Mouse (Mus musculus) cortical plate, adult 2 months (tissue): ENCODE results near the gene Pdcd6.

Source experiments
- CTCF ChIP-seq: fragments of 200-500 bp; IDR thresholded peaks from 2 replicates; pipeline ENCODE4 v1.5.1; 2011; ENCODE audit warnings: mild to moderate bottlenecking, control low read depth, low read length; ENCODE audit not compliant: insufficient read depth; ENCODE audit errors: extremely low read depth
- POLR2A ChIP-seq: fragments of 200-500 bp; IDR thresholded peaks from 2 replicates; pipeline ENCODE4 v1.6.1; 2011; ENCODE audit warnings: mild to moderate bottlenecking, low read length, control low read depth; ENCODE audit not compliant: insufficient read depth; ENCODE audit errors: extremely low read depth

- no peak for TF ChIP-seq POLR2A
- no peak for TF ChIP-seq CTCF
Measured at GRCm38 (mm10) chr13:74282299-74282698, 35.1 kb downstream of the Pdcd6 start.
